Mouse (Mus musculus) kidney, adult 2 months (tissue): ENCODE measurements at regions not wholly inside any gene's neighbourhood (a gene's known extent, or its start where the extent isn't known, plus 50 kb on each side); places are given as distances from the start of the nearest gene placed in this dataset.

ENCODE experiments used
- CTCF ChIP-seq: fragments of 200-500 bp; conservative IDR thresholded peaks from 2 replicates; pipeline ENCODE4 v1.5.1; 2011; ENCODE audit warnings: low read depth, mild to moderate bottlenecking, control low read depth, low read length, moderate library complexity, mixed read lengths; ENCODE audit not compliant: insufficient read depth, insufficient read length
- POLR2A ChIP-seq: fragments of 200-500 bp; IDR thresholded peaks from one replicate; pipeline ENCODE4 v1.6.1; 2011; ENCODE audit warnings: low read depth, low read length, control low read depth

- TF ChIP-seq CTCF (no peak), POLR2A (no peak)
Observed at GRCm38 (mm10) chr12:32661782-32662413, 157.4 kb upstream of the Nampt start.
